Comparison of ENCODE assay signal across 10 mouse cellular contexts in genomic region chr2:172937326-172938190, GRCm38 (mm10). TPM values are rescaled to one million over a fixed set of nuclear protein-coding genes. Genes with fewer than 3 reads are reported as not detected.
DNase-seq lines count a peak whose midpoint lies in the region; ATAC-seq and TF ChIP-seq lines count a peak whose summit lies in the region.
"Had no signal": no experiment of that assay in that cellular context is flagged by ENCODE, and none has a peak within 500 bp of the region (broad histone marks: within the 10 kb centered on the region; RNA-seq: fewer than 3 reads in every experiment).

No protein-coding gene starts in this region.

- no peak for TF ChIP-seq POLR2A in limb, embryonic 14.5 days (IDR thresholded peaks at IDR 0.05; ENCODE audit: borderline replicate concordance, extremely low read depth, insufficient read depth, insufficient read length)

- no peak for ATAC-seq in heart, embryonic 11.5 days (replicated peaks; ENCODE audit: insufficient number of reproducible peaks, low FRiP score, low TSS enrichment)
- ATAC-seq in forebrain, embryonic 13.5 days, result no peak
- ATAC-seq in limb, embryonic 14.5 days (ENCODE audit: low FRiP score, low read depth), result no peak
- no peak for ATAC-seq in erythroid progenitor cell, adult 5-6 weeks (replicated peaks; ENCODE audit: low FRiP score, poor library complexity, severe bottlenecking)
- no peak for ATAC-seq in megakaryocyte progenitor cell, adult 5-6 weeks (replicated peaks; ENCODE audit: poor library complexity)

- no peak for DNase-seq in heart, adult 11 months
- DNase-seq in A20 (ENCODE audit: low read depth, low spot score), result peak; percentile 6
- DNase-seq in limb, embryonic 14.5 days (ENCODE audit: low spot score), result no peak
- no peak for DNase-seq in thymus, postnatal 0 days (ENCODE audit: low spot score)
- DNase-seq: lung, adult 2 months had no signal

- H3K27ac ChIP-seq in heart, embryonic 11.5 days (ENCODE audit: low read depth, low read length), result peak overlapping the region; percentile 90
- peak overlapping the region; percentile 59 for H3K27ac ChIP-seq in forebrain, embryonic 13.5 days
- H3K27ac ChIP-seq in limb, embryonic 14.5 days (replicated peaks; ENCODE audit: low read depth, low read length), result peak overlapping the region; percentile 74

- peak overlapping the region; percentile 90 for H3K4me2 ChIP-seq in heart, embryonic 11.5 days
- H3K4me2 ChIP-seq in forebrain, embryonic 13.5 days, result peak overlapping the region; percentile 92
- peak overlapping the region; percentile 97 for H3K4me2 ChIP-seq in limb, embryonic 14.5 days (replicated peaks; ENCODE audit: low read depth, low read length, severe bottlenecking)

- no peaks in the 10 kb centered on the region for H3K36me3 ChIP-seq in heart, embryonic 11.5 days (ENCODE audit: control insufficient read depth, insufficient read depth, low read length)
- no peaks in the 10 kb centered on the region for H3K36me3 ChIP-seq in forebrain, embryonic 13.5 days (ENCODE audit: poor library complexity, severe bottlenecking)
- H3K36me3 ChIP-seq in limb, embryonic 14.5 days (ENCODE audit: control insufficient read depth, insufficient read depth, low read length), result no peaks in the 10 kb centered on the region

- peaks cover 56% of the 10 kb centered on the region for H3K27me3 ChIP-seq in heart, embryonic 11.5 days (ENCODE audit: control insufficient read depth, insufficient read depth, low read length)
- H3K27me3 ChIP-seq in forebrain, embryonic 13.5 days, result peaks cover 88% of the 10 kb centered on the region
- no peaks in the 10 kb centered on the region; the same call in 1 of the 2 replicates for H3K27me3 ChIP-seq in limb, embryonic 14.5 days (ENCODE audit: control insufficient read depth, insufficient read depth, low read length)

- H3K9me3 ChIP-seq in heart, embryonic 11.5 days (replicated peaks; ENCODE audit: control insufficient read depth, low read length), result no peaks in the 10 kb centered on the region
- H3K9me3 ChIP-seq in forebrain, embryonic 13.5 days (replicated peaks), result no peaks in the 10 kb centered on the region
- no peaks in the 10 kb centered on the region for H3K9me3 ChIP-seq in limb, embryonic 14.5 days (ENCODE audit: control insufficient read depth, low read length)

- peak overlapping the region; percentile 79 for H3K4me3 ChIP-seq in heart, embryonic 11.5 days (ENCODE audit: low read depth, low read length)
- peak overlapping the region; percentile 45 for H3K4me3 ChIP-seq in forebrain, embryonic 13.5 days
- peak overlapping the region; percentile 74 for H3K4me3 ChIP-seq in limb, embryonic 14.5 days (replicated peaks; ENCODE audit: low read length)

- peak overlapping the region; percentile 90 for H3K9ac ChIP-seq in heart, embryonic 11.5 days (ENCODE audit: low read depth, low read length)
- peak overlapping the region; percentile 12; the same call in 1 of the 2 replicates for H3K9ac ChIP-seq in forebrain, embryonic 13.5 days
- peak overlapping the region; percentile 65 for H3K9ac ChIP-seq in limb, embryonic 14.5 days (ENCODE audit: low read depth, low read length, severe bottlenecking)

- 11% methylated on average over 12 of the region's 12 CpGs for WGBS in heart, embryonic 11.5 days (ENCODE audit: insufficient replicate concordance)
- WGBS in forebrain, embryonic 13.5 days, result 7% methylated on average over 12 of the region's 12 CpGs
- WGBS in limb, embryonic 14.5 days, result 18% methylated on average over 12 of the region's 12 CpGs

- H3K4me1 ChIP-seq in heart, embryonic 11.5 days (ENCODE audit: control insufficient read depth, insufficient read depth, low read length), result peaks cover 34% of the 10 kb centered on the region
- H3K4me1 ChIP-seq in forebrain, embryonic 13.5 days, result peaks cover 71% of the 10 kb centered on the region
- peaks cover 61% of the 10 kb centered on the region for H3K4me1 ChIP-seq in limb, embryonic 14.5 days (ENCODE audit: control insufficient read depth, insufficient read depth, low read length)

RNA-seq across cellular contexts. Expression of gene Bmp7, which starts 2.6 kb away (rescaled TPM):
- polyA plus RNA-seq in heart, embryonic 11.5 days (2014; fragmentation: Nextera tagmentation; extraction: Ambion mirVana), result 66.2 and 81.8 TPM in 2 replicates
- 6.9 and 7.2 TPM in 2 replicates for polyA plus RNA-seq in forebrain, embryonic 13.5 days (2015; fragmentation: Nextera tagmentation; extraction: Ambion mirVana)
- polyA plus RNA-seq in limb, embryonic 14.5 days (2012; rRNA removed), result 41.9 and 52.2 TPM in 2 replicates
- 28.6 and 33.4 TPM in 2 replicates for polyA plus RNA-seq in limb, embryonic 14.5 days (2014; fragmentation: Nextera tagmentation; extraction: Ambion mirVana)
- 0.36 TPM in 1 of 2 replicates, not detected in the other for total RNA-seq in erythroid progenitor cell, adult 5-6 weeks (2015; ENCODE audit: low replicate concordance)
- not detected in 2 replicates for total RNA-seq in erythroid progenitor cell, adult 5-6 weeks (2017; ENCODE audit: low replicate concordance)
- 0.10 TPM in 1 of 2 replicates, not detected in the other for total RNA-seq in megakaryocyte progenitor cell, adult 5-6 weeks (2015)
- not detected in 2 replicates for total RNA-seq in megakaryocyte progenitor cell, adult 5-6 weeks (2017)
- 7.7 and 8.1 TPM in 2 replicates for polyA plus RNA-seq in thymus, postnatal 0 days (2015; fragmentation: Nextera tagmentation; extraction: Ambion mirVana)

RNA-seq across cellular contexts. Expression of gene Spo11, which starts 39.9 kb away (rescaled TPM):
- polyA plus RNA-seq in heart, embryonic 11.5 days (2014; fragmentation: Nextera tagmentation; extraction: Ambion mirVana), result 0.17 and 0.19 TPM in 2 replicates
- polyA plus RNA-seq in forebrain, embryonic 13.5 days (2015; fragmentation: Nextera tagmentation; extraction: Ambion mirVana), result 0.13 and 0.45 TPM in 2 replicates
- polyA plus RNA-seq in limb, embryonic 14.5 days (2012; rRNA removed), result 3.2 TPM in 2 replicates
- 2.2 and 2.5 TPM in 2 replicates for polyA plus RNA-seq in limb, embryonic 14.5 days (2014; fragmentation: Nextera tagmentation; extraction: Ambion mirVana)
- total RNA-seq in erythroid progenitor cell, adult 5-6 weeks (2015; ENCODE audit: low replicate concordance), result not detected in 2 replicates
- total RNA-seq in erythroid progenitor cell, adult 5-6 weeks (2017; ENCODE audit: low replicate concordance), result not detected in 2 replicates
- total RNA-seq in megakaryocyte progenitor cell, adult 5-6 weeks (2015), result not detected in 2 replicates
- total RNA-seq in megakaryocyte progenitor cell, adult 5-6 weeks (2017), result not detected in 2 replicates
- 66.2 and 75.4 TPM in 2 replicates for polyA plus RNA-seq in thymus, postnatal 0 days (2015; fragmentation: Nextera tagmentation; extraction: Ambion mirVana)
- polyA plus RNA-seq: C2C12 had no signal

Comparison
In these comparisons a context has a peak if more than half of its experiments do, and no peak if none do; other contexts are left out.
1. H3K9ac ChIP-seq: peak in every context shown above with its lines; median percentile 90 in heart, embryonic 11.5 days; 65 in limb, embryonic 14.5 days; 12 in forebrain, embryonic 13.5 days.
2. RNA of gene Spo11, which starts 39.9 kb away (polyA plus RNA-seq): 66.2 to 75.4 TPM in thymus, postnatal 0 days; 2.2 to 3.2 TPM in limb, embryonic 14.5 days, 0.17 to 0.19 TPM in heart, embryonic 11.5 days and 0.13 to 0.45 TPM in forebrain, embryonic 13.5 days; every median in the first group is over 10 times any median in the second.
3. Peak in every context shown above with its lines, with median percentiles within 50 percentile points of each other: H3K27ac ChIP-seq, H3K4me2 ChIP-seq and H3K4me3 ChIP-seq.